Mouse (Mus musculus): ENCODE measurements at regions not wholly inside any gene's neighbourhood (a gene's known extent, or its start where the extent isn't known, plus 50 kb on each side); places are given as distances from the start of the nearest gene placed in this dataset.

- H3K36me3 ChIP-seq: no peaks in the 10 kb centered on the region
- H3K9me3 ChIP-seq: no peaks in the 10 kb centered on the region
- H3K27me3 ChIP-seq (ENCODE audit: insufficient read depth, poor library complexity, severe bottlenecking): no peaks in the 10 kb centered on the region
- 59% methylated on average over 5 of the region's 5 CpGs for WGBS
- no peak overlapping the region for H3K4me3 ChIP-seq
- no peaks in the 10 kb centered on the region for H3K4me1 ChIP-seq
- DNase-seq (ENCODE audit: low spot score): no peak
- H3K27ac ChIP-seq: no peak overlapping the region
These were observed 60.8 kb downstream of the Dmrta2 start for GRCm38 (mm10) chr4:110038696-110039095.

GRCm38 (mm10) chr4:110044851-110045618 lies 67.2 kb downstream of the Dmrta2 start:
- H3K4me3 ChIP-seq: no peak overlapping the region
- WGBS: 74% methylated on average over 17 of the region's 17 CpGs
- DNase-seq (ENCODE audit: low spot score): peak; percentile 67

GRCm38 (mm10) chr4:110045651-110046269 lies 67.9 kb downstream of the Dmrta2 start:
- no peaks in the 10 kb centered on the region for H3K36me3 ChIP-seq
- H3K27ac ChIP-seq: no peak overlapping the region
- H3K27me3 ChIP-seq (ENCODE audit: insufficient read depth, poor library complexity, severe bottlenecking): no peaks in the 10 kb centered on the region
- no peaks in the 10 kb centered on the region for H3K9me3 ChIP-seq
- peak; percentile 56 for DNase-seq (ENCODE audit: low spot score)
- H3K4me1 ChIP-seq: peaks cover 11% of the 10 kb centered on the region
- WGBS: 58% methylated on average over 12 of the region's 12 CpGs
- H3K4me3 ChIP-seq: no peak overlapping the region

More at GRCm38 (mm10) chr4:110044851-110045618, 67.2 kb downstream of the Dmrta2 start:
- no peaks in the 10 kb centered on the region for H3K9me3 ChIP-seq
- no peak overlapping the region for H3K27ac ChIP-seq
- H3K27me3 ChIP-seq (ENCODE audit: insufficient read depth, poor library complexity, severe bottlenecking): no peaks in the 10 kb centered on the region
- H3K36me3 ChIP-seq: no peaks in the 10 kb centered on the region
- peaks cover 7% of the 10 kb centered on the region for H3K4me1 ChIP-seq

DNA sequence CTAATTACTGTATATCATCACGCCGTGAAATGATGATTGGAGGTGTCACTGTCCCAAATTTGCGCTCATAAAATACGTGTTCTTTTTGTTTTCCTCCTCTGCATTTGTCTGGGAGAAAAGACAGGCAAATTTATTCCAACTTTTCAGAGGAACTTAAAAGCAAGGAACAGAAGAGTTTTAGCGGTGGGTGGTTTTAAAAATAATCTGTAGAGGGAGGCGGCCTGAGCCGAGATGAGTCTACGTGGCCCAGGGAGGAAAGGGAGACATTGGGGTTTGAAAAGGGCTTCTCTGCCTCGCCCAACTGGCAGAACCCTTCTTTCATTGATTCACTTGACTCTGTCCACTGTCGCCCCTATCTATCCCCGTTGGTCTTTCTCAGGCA lies 68.4 kb downstream of the Dmrta2 start:
- Histone ChIP-seq H3K4me1 (peaks cover 16% of the 10 kb centered on the region), H3K4me3 (no peak overlapping the region), H3K9me3 (no peaks in the 10 kb centered on the region), H3K27me3 (ENCODE audit: insufficient read depth, poor library complexity, severe bottlenecking) (no peaks in the 10 kb centered on the region), H3K27ac (no peak overlapping the region), H3K36me3 (no peaks in the 10 kb centered on the region)
- peak; percentile 19 for DNase-seq (ENCODE audit: low spot score)
- WGBS: 85% methylated on average over 11 of the region's 11 CpGs

DNA sequence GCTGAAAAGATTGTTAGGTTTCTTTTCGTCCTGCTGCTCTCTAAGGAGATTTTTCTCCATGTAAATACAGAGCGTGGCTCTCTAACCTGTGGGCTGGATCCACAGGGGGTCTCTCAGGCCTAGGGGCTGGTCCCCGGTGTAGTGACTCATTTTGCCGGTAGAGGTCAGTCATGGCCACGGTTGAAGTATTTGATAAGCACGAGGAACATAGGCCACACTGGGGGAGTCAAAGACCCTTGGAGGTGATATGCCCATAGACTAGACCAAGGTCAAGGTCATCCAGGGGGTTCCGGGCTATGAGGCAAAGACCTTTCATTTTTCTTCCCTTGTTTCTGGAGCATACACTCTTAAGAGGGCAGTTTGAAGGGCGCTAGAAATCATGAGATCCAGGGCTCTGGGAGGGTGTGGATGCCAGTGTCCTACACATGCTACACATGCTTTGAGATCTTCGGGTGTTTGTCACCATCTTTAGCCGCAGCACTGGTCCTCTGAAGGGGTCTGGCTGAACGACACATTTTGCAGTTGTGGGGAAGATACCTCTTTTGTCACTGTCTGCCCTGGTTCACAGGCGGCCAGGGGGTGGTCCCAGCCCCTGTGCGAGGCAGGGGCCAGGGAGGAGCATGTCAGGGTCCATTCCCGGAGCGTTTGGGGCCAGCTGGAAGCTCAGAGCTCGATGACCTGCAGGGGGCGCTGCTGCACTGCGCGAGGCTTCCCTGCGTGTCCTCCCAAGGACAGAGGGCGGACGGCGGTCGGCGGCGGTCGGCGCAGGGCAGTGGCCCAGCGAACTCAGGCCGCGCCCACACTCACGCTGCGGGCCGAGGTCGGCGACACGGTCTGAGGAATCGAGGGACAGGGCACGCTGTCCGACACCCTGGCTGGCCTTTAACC lies 72.8 kb downstream of the Dmrta2 start:
- peak; percentile 93 for DNase-seq (ENCODE audit: low spot score)
- H3K4me3 ChIP-seq: peak overlapping the region; percentile 62
- H3K4me1 ChIP-seq: peaks cover 17% of the 10 kb centered on the region
- peak overlapping the region; percentile 90 for H3K27ac ChIP-seq
- H3K27me3 ChIP-seq (ENCODE audit: insufficient read depth, poor library complexity, severe bottlenecking): no peaks in the 10 kb centered on the region
- WGBS: 3% methylated on average over 40 of the region's 40 CpGs
- H3K36me3 ChIP-seq: no peaks in the 10 kb centered on the region
- H3K9me3 ChIP-seq: no peaks in the 10 kb centered on the region

DNA sequence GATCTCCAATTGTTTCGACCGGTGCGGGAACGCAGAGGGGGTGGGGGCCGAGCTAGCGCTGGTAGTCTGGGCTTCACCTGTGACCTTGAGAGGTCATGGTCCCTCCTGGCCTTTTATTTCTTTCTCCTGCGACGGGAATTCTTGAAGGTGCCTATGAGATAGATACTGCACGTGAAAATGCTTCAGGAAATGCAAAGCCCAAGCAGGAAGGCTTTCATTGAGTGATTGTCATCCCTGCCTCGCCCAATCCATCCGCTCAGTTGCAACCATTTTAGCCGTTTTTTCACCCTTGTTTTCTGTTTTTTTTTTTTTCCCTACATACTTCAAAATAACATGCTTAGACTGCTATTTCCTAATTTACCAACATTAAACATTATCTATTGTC lies 73.4 kb downstream of the Dmrta2 start:
- H3K27ac ChIP-seq: peak overlapping the region; percentile 90
- WGBS: 17% methylated on average over 12 of the region's 12 CpGs
- H3K9me3 ChIP-seq: no peaks in the 10 kb centered on the region
- no peaks in the 10 kb centered on the region for H3K27me3 ChIP-seq (ENCODE audit: insufficient read depth, poor library complexity, severe bottlenecking)
- H3K4me1 ChIP-seq: peaks cover 13% of the 10 kb centered on the region
- no peaks in the 10 kb centered on the region for H3K36me3 ChIP-seq
- DNase-seq (ENCODE audit: low spot score): no peak
- peak overlapping the region; percentile 62 for H3K4me3 ChIP-seq

GRCm38 (mm10) chr4:110051872-110052271 lies 74.0 kb downstream of the Dmrta2 start:
- 43% methylated on average over 10 of the region's 10 CpGs for WGBS
- no peak for DNase-seq (ENCODE audit: low spot score)
- no peaks in the 10 kb centered on the region for H3K36me3 ChIP-seq
- H3K9me3 ChIP-seq: no peaks in the 10 kb centered on the region
- H3K27me3 ChIP-seq (ENCODE audit: insufficient read depth, poor library complexity, severe bottlenecking): no peaks in the 10 kb centered on the region
- no peak overlapping the region for H3K4me3 ChIP-seq
- H3K27ac ChIP-seq: no peak overlapping the region
- H3K4me1 ChIP-seq: peaks cover 13% of the 10 kb centered on the region

DNA sequence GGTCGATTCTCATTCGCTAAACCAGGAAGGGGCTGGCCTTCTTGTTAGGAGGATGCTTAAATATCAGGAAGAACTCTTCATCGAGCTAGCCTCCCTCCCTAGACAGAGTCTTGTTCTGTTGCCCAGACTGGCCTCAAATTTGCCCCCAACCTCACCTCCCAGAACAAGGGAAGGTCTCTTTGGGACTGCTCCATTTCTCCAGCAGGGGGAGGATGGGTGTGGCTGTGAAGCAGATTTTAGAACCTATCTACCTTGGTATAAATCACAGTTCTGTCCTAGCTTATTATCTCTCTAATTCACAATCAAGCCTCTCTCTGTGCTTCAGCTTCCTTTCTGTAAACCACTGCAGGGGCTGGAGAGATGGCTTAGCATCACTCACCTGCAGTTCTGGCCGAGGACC lies 75.1 kb downstream of the Dmrta2 start:
- no peak overlapping the region for H3K4me3 ChIP-seq
- H3K9me3 ChIP-seq: no peaks in the 10 kb centered on the region
- H3K27me3 ChIP-seq (ENCODE audit: insufficient read depth, poor library complexity, severe bottlenecking): no peaks in the 10 kb centered on the region
- 83% methylated on average over 4 of the region's 4 CpGs for WGBS
- H3K4me1 ChIP-seq: peaks cover 13% of the 10 kb centered on the region
- H3K27ac ChIP-seq: no peak overlapping the region
- no peak for DNase-seq (ENCODE audit: low spot score)
- no peaks in the 10 kb centered on the region for H3K36me3 ChIP-seq

- H3K4me1 ChIP-seq: no peaks in the 10 kb centered on the region
- H3K27me3 ChIP-seq (ENCODE audit: insufficient read depth, poor library complexity, severe bottlenecking): no peaks in the 10 kb centered on the region
- H3K36me3 ChIP-seq: no peaks in the 10 kb centered on the region
- no peaks in the 10 kb centered on the region for H3K9me3 ChIP-seq
- WGBS: 77% methylated on average over 3 of the region's 3 CpGs
- no peak overlapping the region for H3K4me3 ChIP-seq
- DNase-seq (ENCODE audit: low spot score): no peak
- no peak overlapping the region for H3K27ac ChIP-seq
These were observed 96.0 kb downstream of the Dmrta2 start for GRCm38 (mm10) chr4:110073836-110074235.

GRCm38 (mm10) chr4:110083371-110083770 lies 105.5 kb downstream of the Dmrta2 start:
- Histone ChIP-seq H3K9me3 (no peaks in the 10 kb centered on the region), H3K4me1 (no peaks in the 10 kb centered on the region), H3K36me3 (no peaks in the 10 kb centered on the region), H3K4me3 (no peak overlapping the region), H3K27ac (no peak overlapping the region), H3K27me3 (ENCODE audit: insufficient read depth, poor library complexity, severe bottlenecking) (no peaks in the 10 kb centered on the region)
- no peak for DNase-seq (ENCODE audit: low spot score)

GRCm38 (mm10) chr4:110087570-110088247 lies 109.9 kb downstream of the Dmrta2 start:
- Histone ChIP-seq H3K9me3 (no peaks in the 10 kb centered on the region), H3K27ac (no peak overlapping the region), H3K4me3 (no peak overlapping the region), H3K36me3 (no peaks in the 10 kb centered on the region), H3K27me3 (ENCODE audit: insufficient read depth, poor library complexity, severe bottlenecking) (no peaks in the 10 kb centered on the region), H3K4me1 (no peaks in the 10 kb centered on the region)
- 34% methylated on average over 9 of the region's 9 CpGs for WGBS
- DNase-seq (ENCODE audit: low spot score): peak; percentile 88

GRCm38 (mm10) chr4:110093040-110093820 lies 115.4 kb downstream of the Dmrta2 start:
- H3K27me3 ChIP-seq (ENCODE audit: insufficient read depth, poor library complexity, severe bottlenecking): no peaks in the 10 kb centered on the region
- no peaks in the 10 kb centered on the region for H3K36me3 ChIP-seq
- H3K27ac ChIP-seq: no peak overlapping the region
- no peaks in the 10 kb centered on the region for H3K4me1 ChIP-seq
- H3K4me3 ChIP-seq: no peak overlapping the region
- no peak for DNase-seq (ENCODE audit: low spot score)
- H3K9me3 ChIP-seq: no peaks in the 10 kb centered on the region
- 85% methylated on average over 6 of the region's 6 CpGs for WGBS
